Mouse (Mus musculus): ENCODE data around the gene Cdkl3.

DNA sequence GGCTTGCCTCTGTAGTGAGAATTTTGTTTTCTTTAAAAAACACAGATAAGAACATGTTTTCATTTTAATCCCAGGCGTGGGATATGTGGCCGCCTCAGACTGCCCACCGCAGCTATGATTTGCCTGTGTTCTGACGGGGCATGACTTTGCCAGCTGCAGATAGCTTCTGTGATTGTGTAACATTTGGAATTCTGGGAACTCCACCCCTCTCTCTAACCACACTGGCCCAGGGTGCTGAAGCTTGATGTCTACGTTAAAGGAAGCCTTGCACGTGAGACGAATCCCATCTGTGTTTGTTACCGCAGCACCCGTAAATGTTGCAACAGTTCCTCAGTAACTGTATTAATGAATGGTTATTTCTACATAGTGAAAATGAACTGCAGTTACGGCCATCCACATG lies 67.7 kb downstream of the Cdkl3 start:
- TF ChIP-seq CTCF (IDR thresholded peaks at IDR 0.05; ENCODE audit: low read depth): no peak
- TF ChIP-seq EP300 (IDR thresholded peaks at IDR 0.05; ENCODE audit: low read depth): no peak

All from liver, embryonic 14.5 days (tissue).